Mouse (Mus musculus): ENCODE data around the gene Rangrf.
A peak's percentile ranks its signal among the peaks of the same experiment; 100 is the strongest.
"Not testable (repeated sequence)": the region's sequence is repeated elsewhere in the genome, so short reads cannot be mapped to it uniquely, and the experiment has no call there.

The Rangrf gene

GRCm38 (mm10) chr11:68942731-68943130, 32.3 kb downstream of the Rangrf start:
- DNase-seq, result no peak

DNA sequence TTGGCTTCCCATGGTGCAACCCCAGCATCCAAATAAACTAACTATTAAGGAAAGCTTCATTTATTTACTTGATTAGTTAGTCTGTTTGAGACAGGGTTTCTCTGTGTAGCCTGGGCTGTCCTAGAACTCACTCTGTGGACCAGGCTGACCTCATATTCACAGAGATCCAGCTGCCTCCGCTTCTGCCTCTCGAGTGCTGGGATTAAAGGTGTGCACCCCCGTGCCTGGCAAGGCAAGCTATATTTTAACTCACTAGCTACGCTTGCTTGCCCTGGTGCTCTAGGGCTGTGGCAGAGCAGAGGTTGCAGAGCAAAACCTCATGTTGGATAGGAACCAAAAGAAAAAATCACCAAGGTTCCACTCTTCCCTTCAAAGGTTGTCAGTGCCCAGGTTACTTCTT, 34.5 kb downstream of the Rangrf start:
- DNase-seq, result no peak

DNA sequence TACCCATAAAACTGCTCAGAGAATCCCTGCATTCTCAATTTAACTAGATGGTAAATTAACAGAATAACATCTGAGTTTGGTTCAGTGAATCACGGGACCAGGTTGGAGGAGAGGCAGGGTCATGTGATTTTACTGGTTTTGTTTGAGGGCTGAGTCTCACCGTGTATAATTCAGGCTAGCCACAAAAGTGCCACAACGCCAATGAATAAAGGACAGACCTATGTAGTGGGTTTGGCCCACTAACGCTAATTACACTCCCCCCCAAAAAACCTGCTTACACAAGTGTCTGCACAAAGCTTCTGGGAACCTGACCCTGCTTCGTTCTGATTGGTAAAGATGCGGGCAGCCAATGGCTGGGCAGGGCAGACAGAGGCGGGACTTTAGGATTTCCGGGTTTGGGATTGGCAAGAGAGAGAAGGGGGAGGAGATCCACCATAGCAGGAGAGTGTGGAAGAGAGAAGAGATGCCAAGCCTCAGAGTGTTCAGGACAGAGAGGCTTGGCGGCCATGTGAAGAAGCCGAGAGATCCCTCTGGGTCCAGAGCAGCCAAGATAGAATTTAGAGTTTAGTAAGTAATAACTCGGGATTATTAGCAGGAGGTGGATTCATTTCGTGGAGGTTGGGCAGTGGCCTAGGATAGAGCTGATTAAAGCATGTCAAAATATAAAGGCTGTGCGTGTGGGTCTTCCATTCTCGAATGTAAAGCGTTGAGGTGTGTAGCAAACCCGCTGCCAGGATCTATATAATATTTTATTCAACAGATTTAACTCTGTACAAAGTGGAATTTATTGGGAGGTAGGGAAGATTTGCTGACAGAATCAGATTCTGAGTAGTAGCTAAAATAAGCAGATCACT, 35.3 kb downstream of the Rangrf start:
- DNase-seq, result peak; percentile 91 to 93

- not testable (repeated sequence) for DNase-seq
Measured at GRCm38 (mm10) chr11:68936951-68937350, 38.0 kb downstream of the Rangrf start.

GRCm38 (mm10) chr11:68933885-68934507, 41.0 kb downstream of the Rangrf start:
- DNase-seq, result no peak

- DNase-seq, result no peak
Measured at GRCm38 (mm10) chr11:68929947-68930346, 45.0 kb downstream of the Rangrf start.

GRCm38 (mm10) chr11:68926981-68927380, 48.0 kb downstream of the Rangrf start, which contains the start of gene Odf4:
TSS of gene Odf4 (minus strand) at chr11:68927081.
- no peak for DNase-seq

DNA sequence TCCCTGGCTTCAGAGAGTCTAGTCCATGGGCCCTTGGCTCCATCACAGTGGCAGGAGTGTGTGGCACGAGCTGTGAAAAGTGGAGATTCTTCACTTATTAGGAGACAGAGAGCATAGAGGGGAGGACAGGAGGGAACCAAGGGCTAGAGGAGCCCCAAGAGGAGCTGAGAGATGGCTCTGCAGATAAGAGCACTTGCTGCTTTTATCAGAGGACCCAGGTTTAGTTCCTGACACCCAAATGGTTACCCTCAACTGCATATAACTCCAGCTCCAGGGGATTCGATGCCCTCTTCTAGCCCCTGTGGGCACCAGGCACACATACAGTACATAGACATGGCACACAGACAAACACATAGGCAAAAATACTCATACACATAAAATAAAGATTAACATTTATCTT, 50.2 kb downstream of the Rangrf start:
- DNase-seq, result no peak

- DNase-seq, result no peak
Measured at GRCm38 (mm10) chr11:68923191-68923590, 51.8 kb downstream of the Rangrf start.

All from lung, adult 18-20 months (tissue).